Mouse (Mus musculus) left cerebral cortex, postnatal 10 days (tissue): ENCODE measurements at regions not wholly inside any gene's neighbourhood (a gene's known extent, or its start where the extent isn't known, plus 50 kb on each side); places are given as distances from the start of the nearest gene placed in this dataset.

Experiments
- DNase-seq, 2 experiments: peaks; one replicate each; pipeline ENCODE4 v3.0.0; 2021 to 2022; ENCODE audit warnings: low spot score in 2 of 2, mixed read lengths in 1 of 2; ENCODE audit errors: extremely low spot score in 1 of 2
- intact Hi-C: fragments of 180-260 bp; cut with DNase I; formaldehyde crosslinking; loops from one replicate; pipeline ENCODE4 v1.15.1; 2025

GRCm38 (mm10) chr12:118376521-118377493, 75.6 kb upstream of the Sp4 start:
- DNase-seq = no peak
- intact Hi-C loops = no loop called here

GRCm38 (mm10) chr12:118373250-118373649, 72.0 kb upstream of the Sp4 start:
- intact Hi-C loops = no loop called here
- DNase-seq = peak; percentile 17 to 23

GRCm38 (mm10) chr12:118371905-118372304, 70.7 kb upstream of the Sp4 start:
- DNase-seq = no peak
- intact Hi-C loops = no loop called here

GRCm38 (mm10) chr12:118367307-118368076, 66.3 kb upstream of the Sp4 start:
- intact Hi-C loops = no loop called here
- DNase-seq = no peak

GRCm38 (mm10) chr12:118352866-118353265, 51.6 kb upstream of the Sp4 start:
- intact Hi-C loops = no loop called here
- no peak for DNase-seq

- intact Hi-C loops = no loop called here
- no peak for DNase-seq
These were observed 50.2 kb upstream of the Sp4 start for GRCm38 (mm10) chr12:118351421-118351820.
